Mouse (Mus musculus) CH12.LX (cell line): ENCODE measurements at regions not wholly inside any gene's neighbourhood (a gene's known extent, or its start where the extent isn't known, plus 50 kb on each side); places are given as distances from the start of the nearest gene placed in this dataset.

ENCODE experiments used
- DNase-seq: peaks from one replicate; pipeline ENCODE4 v3.0.0-alpha.2; 2013; ENCODE audit errors: extremely low read depth
- H3K27ac ChIP-seq: 2 replicates; pipeline ENCODE4 v1.5.1; 2012; ENCODE audit warnings: low read depth, mild to moderate bottlenecking, control low read depth, moderate library complexity; ENCODE audit not compliant: insufficient read depth
- H3K27me3 ChIP-seq: replicated peaks from 2 replicates; pipeline ENCODE3; 2012; ENCODE audit warnings: inconsistent platforms
- H3K36me3 ChIP-seq, 2 experiments: replicated peaks in 1 of 2; 2 replicates each; pipeline versions ENCODE3 to v1.6.1; 2012; ENCODE audit warnings: inconsistent platforms in 1 of 2, low read length in 1 of 2, mild to moderate bottlenecking in 1 of 2, mixed read lengths in 1 of 2, moderate library complexity in 1 of 2; ENCODE audit not compliant: control insufficient read depth in 1 of 2, insufficient read depth in 1 of 2
- H3K4me1 ChIP-seq, 2 experiments: 2 replicates each; pipeline ENCODE4 v1.6.1; 2012; ENCODE audit warnings: inconsistent platforms in 1 of 2, moderate library complexity in 1 of 2; ENCODE audit not compliant: insufficient read depth in 2 of 2, control insufficient read depth in 1 of 2
- H3K4me2 ChIP-seq: 2 replicates; pipeline ENCODE4 v1.6.1; 2012; ENCODE audit warnings: low read depth, mild to moderate bottlenecking, control low read depth; ENCODE audit not compliant: poor library complexity, insufficient read depth, severe bottlenecking
- H3K4me3 ChIP-seq, 3 experiments: fragments of 150-350 bp in 1 of 3; sonication (generic) in 1 of 3; replicated peaks in 1 of 3; 2 replicates each; pipeline versions ENCODE3 to v1.5.1; 2011 to 2012; ENCODE audit warnings: low read depth in 2 of 3, low read length in 2 of 3, mild to moderate bottlenecking in 2 of 3, moderate library complexity in 2 of 3, control low read depth in 1 of 3, improper control_type of control experiment in 1 of 3, inconsistent platforms in 1 of 3, mixed read lengths in 1 of 3; ENCODE audit not compliant: poor library complexity in 1 of 3
- H3K79me2 ChIP-seq: replicated peaks from 2 replicates; pipeline ENCODE4 v1.6.1; 2012; ENCODE audit warnings: mild to moderate bottlenecking, moderate library complexity; ENCODE audit not compliant: control insufficient read depth, poor library complexity, insufficient read depth, severe bottlenecking; ENCODE audit errors: extremely low read depth
- H3K9ac ChIP-seq: 2 replicates; pipeline ENCODE4 v1.6.1; 2012; ENCODE audit warnings: low read depth, mild to moderate bottlenecking, control low read depth, moderate library complexity; ENCODE audit not compliant: insufficient read depth
- H3K9me3 ChIP-seq: replicated peaks from 2 replicates; pipeline ENCODE3; 2012; ENCODE audit warnings: low read length, inconsistent platforms, mixed read lengths
- BHLHE40 ChIP-seq: IDR thresholded peaks from 2 replicates; pipeline ENCODE4 v1.6.1; 2011; ENCODE audit warnings: mild to moderate bottlenecking, low read depth, low read length, improper control_type of control experiment
- CHD2 ChIP-seq: IDR thresholded peaks from 2 replicates; pipeline ENCODE4 v1.6.1; 2011; ENCODE audit warnings: low read length, improper control_type of control experiment
- CTCF ChIP-seq, 2 experiments: IDR thresholded peaks in 1 of 2; conservative IDR thresholded peaks in 1 of 2; 2 replicates each; pipeline ENCODE4 v1.5.1; 2011 to 2012; ENCODE audit warnings: low read depth in 2 of 2, low read length in 2 of 2, improper control_type of control experiment in 1 of 2, inconsistent platforms in 1 of 2, mild to moderate bottlenecking in 1 of 2, moderate library complexity in 1 of 2
- E2F4 ChIP-seq: IDR thresholded peaks from 2 replicates; pipeline ENCODE4 v1.6.1; 2011; ENCODE audit warnings: low read depth, low read length, improper control_type of control experiment; ENCODE audit not compliant: insufficient replicate concordance
- EP300 ChIP-seq: IDR thresholded peaks from 2 replicates; pipeline ENCODE4 v1.6.1; 2011; ENCODE audit warnings: low read length, improper control_type of control experiment
- ETS1 ChIP-seq: conservative IDR thresholded peaks from 2 replicates; pipeline ENCODE4 v1.6.1; 2012; ENCODE audit warnings: low read depth, mild to moderate bottlenecking, inconsistent platforms, low read length, improper control_type of control experiment, moderate library complexity
- GABPA ChIP-seq: IDR thresholded peaks from 2 replicates; pipeline ENCODE4 v1.6.1; 2012; ENCODE audit warnings: low read depth, low read length, improper control_type of control experiment, inconsistent platforms; ENCODE audit not compliant: insufficient replicate concordance
- HCFC1 ChIP-seq: IDR thresholded peaks from 2 replicates; pipeline ENCODE4 v1.6.1; 2012; ENCODE audit warnings: low read depth, mild to moderate bottlenecking, inconsistent platforms, low read length, improper control_type of control experiment
- IRF4 ChIP-seq: IDR thresholded peaks from 2 replicates; pipeline ENCODE4 v1.6.1; 2014; ENCODE audit warnings: low read depth, mild to moderate bottlenecking, inconsistent platforms, low read length, improper control_type of control experiment
- JUN ChIP-seq: IDR thresholded peaks from 2 replicates; pipeline ENCODE4 v1.6.1; 2011; ENCODE audit warnings: low read depth, mild to moderate bottlenecking, low read length, improper control_type of control experiment, moderate library complexity; ENCODE audit not compliant: insufficient read depth
- JUND ChIP-seq: conservative IDR thresholded peaks from 2 replicates; pipeline ENCODE4 v1.6.1; 2011; ENCODE audit warnings: low read depth, low read length, improper control_type of control experiment
- KAT2A ChIP-seq: IDR thresholded peaks from 2 replicates; pipeline ENCODE4 v1.6.1; 2012; ENCODE audit warnings: low read length, improper control_type of control experiment, inconsistent platforms; ENCODE audit not compliant: insufficient replicate concordance
- MAFK ChIP-seq: IDR thresholded peaks from 2 replicates; pipeline ENCODE4 v1.6.1; 2011; ENCODE audit warnings: low read length, improper control_type of control experiment; ENCODE audit not compliant: insufficient replicate concordance
- MAX ChIP-seq: IDR thresholded peaks from 2 replicates; pipeline ENCODE4 v1.6.1; 2011; ENCODE audit warnings: low read length, improper control_type of control experiment
- MAZ ChIP-seq: IDR thresholded peaks from 2 replicates; pipeline ENCODE4 v1.6.1; 2012; ENCODE audit warnings: low read depth, mild to moderate bottlenecking, inconsistent platforms, low read length, improper control_type of control experiment, moderate library complexity
- MEF2A ChIP-seq: IDR thresholded peaks from 2 replicates; pipeline ENCODE4 v1.6.1; 2014; ENCODE audit warnings: low read depth, mild to moderate bottlenecking, inconsistent platforms, low read length, improper control_type of control experiment, borderline replicate concordance
- MXI1 ChIP-seq: IDR thresholded peaks from 2 replicates; pipeline ENCODE4 v1.6.1; 2011; ENCODE audit warnings: mild to moderate bottlenecking, low read depth, low read length, improper control_type of control experiment
- MYC ChIP-seq: IDR thresholded peaks from 2 replicates; pipeline ENCODE4 v1.6.1; 2011; ENCODE audit warnings: low read depth, mild to moderate bottlenecking, improper control_type of control experiment, low read length
- NELFE ChIP-seq: IDR thresholded peaks from 2 replicates; pipeline ENCODE4 v1.6.1; 2011; ENCODE audit warnings: low read depth, low read length, improper control_type of control experiment
- NRF1 ChIP-seq: IDR thresholded peaks from 2 replicates; pipeline ENCODE4 v1.6.1; 2014; ENCODE audit warnings: low read depth, mild to moderate bottlenecking, inconsistent platforms, low read length, improper control_type of control experiment, moderate library complexity
- PAX5 ChIP-seq: IDR thresholded peaks from 2 replicates; pipeline ENCODE4 v1.6.1; 2012; ENCODE audit warnings: low read length, inconsistent platforms, mixed read lengths
- POLR2A ChIP-seq: IDR thresholded peaks from 2 replicates; pipeline ENCODE4 v1.6.1; 2011; ENCODE audit warnings: low read depth, mild to moderate bottlenecking, improper control_type of control experiment, low read length
- POLR2AphosphoS2 ChIP-seq: IDR thresholded peaks from 2 replicates; pipeline ENCODE4 v1.6.1; 2011; ENCODE audit warnings: low read depth, low read length, improper control_type of control experiment
- RAD21 ChIP-seq: IDR thresholded peaks from 2 replicates; pipeline ENCODE4 v1.6.1; 2011; ENCODE audit warnings: low read depth, mild to moderate bottlenecking, low read length, improper control_type of control experiment, moderate library complexity
- SMC3 ChIP-seq: IDR thresholded peaks from 2 replicates; pipeline ENCODE4 v1.6.1; 2011; ENCODE audit warnings: low read depth, low read length, improper control_type of control experiment
- TBP ChIP-seq: conservative IDR thresholded peaks from 2 replicates; pipeline ENCODE4 v1.6.1; 2011; ENCODE audit warnings: low read depth, low read length, improper control_type of control experiment
- TCF12 ChIP-seq: IDR thresholded peaks from 2 replicates; pipeline ENCODE4 v1.6.1; 2014; ENCODE audit warnings: low read depth, mild to moderate bottlenecking, inconsistent platforms, low read length, improper control_type of control experiment
- UBTF ChIP-seq: IDR thresholded peaks from 2 replicates; pipeline ENCODE4 v1.6.1; 2012; ENCODE audit warnings: low read depth, mild to moderate bottlenecking, inconsistent platforms, low read length, improper control_type of control experiment, moderate library complexity
- USF1 ChIP-seq: IDR thresholded peaks from 2 replicates; pipeline ENCODE4 v1.6.1; 2014; ENCODE audit warnings: low read depth, mild to moderate bottlenecking, inconsistent platforms, low read length, improper control_type of control experiment
- USF2 ChIP-seq: conservative IDR thresholded peaks from 2 replicates; pipeline ENCODE4 v1.6.1; 2011; ENCODE audit warnings: low read depth, low read length, improper control_type of control experiment
- ZC3H11A ChIP-seq: IDR thresholded peaks from 2 replicates; pipeline ENCODE4 v1.6.1; 2012; ENCODE audit warnings: low read depth, mild to moderate bottlenecking, inconsistent platforms, low read length, improper control_type of control experiment
- ZMIZ1 ChIP-seq: IDR thresholded peaks from 2 replicates; pipeline ENCODE4 v1.6.1; 2012; ENCODE audit warnings: low read depth, mild to moderate bottlenecking, inconsistent platforms, low read length, improper control_type of control experiment
- dilution Hi-C: fragments of 300-500 bp; cut with MboI; formaldehyde crosslinking; loops from 2 replicates; pipeline ENCODE4 v1.14.3; 2020; ENCODE audit warnings: low sequenced_read_pairs; ENCODE audit not compliant: extremely low pct_unique_long_range_greater_than_20kb, extremely low pct_ligation_motif_present
- in situ Hi-C: fragments of 300-500 bp; cut with MboI; formaldehyde crosslinking; loops from 3 replicates; pipeline ENCODE4 v1.14.3; 2019; ENCODE audit warnings: low sequenced_read_pairs, low pct_ligation_motif_present, low pct_unique_long_range_greater_than_20kb, mixed read lengths

- TF ChIP-seq IRF4 (peak; percentile 100), POLR2AphosphoS2 (peak; percentile 78; the same call in 1 of the 2 replicates), CTCF (conservative IDR thresholded peaks at IDR 0.05 in 1 of 2, IDR thresholded peaks at IDR 0.05 in 1 of 2; ENCODE audit: low read depth in 2 of 2, low read length in 2 of 2) (no peak), USF1 (no peak), ETS1 (peak; percentile 100), MAFK (peak; percentile 90), JUND (peak; percentile 99), BHLHE40 (peak; percentile 95), POLR2A (no peak), JUN (peak; percentile 100), NRF1 (no peak), SMC3 (peak; percentile 16), UBTF (peak; percentile 11; the same call in 1 of the 2 replicates), KAT2A (peak; percentile 80; the same call in 1 of the 2 replicates), GABPA (no peak), USF2 (no peak)
- TF ChIP-seq, all 38 proteins: peak for 27
These were observed 106.5 kb downstream of the A730009L09Rik start (continued) for GRCm38 (mm10) chr16:84621300-84622031.

GRCm38 (mm10) chr16:84623346-84624085, 108.6 kb downstream of the A730009L09Rik start:
- no peak for DNase-seq
- peak overlapping the region; percentile 61 for H3K9ac ChIP-seq
- peaks cover 0 to 3% of the 10 kb centered on the region in 2 experiments for H3K36me3 ChIP-seq
- H3K4me1 ChIP-seq, result peaks cover 4 to 61% of the 10 kb centered on the region in 2 experiments
- H3K79me2 ChIP-seq, result peaks cover 4% of the 10 kb centered on the region; the same call in 1 of the 2 replicates
- peak overlapping the region; percentile 93; the same call in 1 of the 2 replicates for H3K4me2 ChIP-seq
- peak overlapping the region; percentile 98; the same call in 1 of the 2 replicates for H3K27ac ChIP-seq
- in situ Hi-C loops, result no loop called here
- dilution Hi-C loops, result no loop called here
- H3K27me3 ChIP-seq, result no peaks in the 10 kb centered on the region
- peaks cover 21% of the 10 kb centered on the region for H3K9me3 ChIP-seq
- H3K4me3 ChIP-seq, result peak overlapping the region in 1 of 3 experiments; percentile 35
- TF ChIP-seq CHD2 (no peak), GABPA (no peak), IRF4 (no peak), MAFK (peak; percentile 99), ETS1 (0 out of 2 replicates have a peak, but pooled peaks have one; percentile 7), UBTF (no peak), TCF12 (0 out of 2 replicates have a peak, but pooled peaks have one; percentile 18), MEF2A (no peak), MXI1 (no peak), PAX5 (no peak), POLR2A (no peak), JUND (no peak), POLR2AphosphoS2 (no peak), E2F4 (no peak), TBP (peak; percentile 70; the same call in 1 of the 2 replicates), USF1 (no peak), MYC (peak; percentile 17; the same call in 1 of the 2 replicates), EP300 (peak; percentile 44; the same call in 1 of the 2 replicates), NRF1 (no peak), CTCF (conservative IDR thresholded peaks at IDR 0.05 in 1 of 2, IDR thresholded peaks at IDR 0.05 in 1 of 2; ENCODE audit: low read depth in 2 of 2, low read length in 2 of 2) (no peak), ZC3H11A (no peak), HCFC1 (no peak), MAZ (no peak), MAX (no peak), ZMIZ1 (0 out of 2 replicates have a peak, but pooled peaks have one; percentile 33), NELFE (no peak), SMC3 (no peak), RAD21 (no peak), USF2 (no peak)
